Mouse (Mus musculus) ovary, postnatal 10 days (tissue): Measurements from ENCODE around the gene Rnf183.

Experiments used
- DNase-seq: peaks from one replicate; pipeline ENCODE4 v3.0.0; 2022; ENCODE audit warnings: low spot score

Rnf183 gene

DNA sequence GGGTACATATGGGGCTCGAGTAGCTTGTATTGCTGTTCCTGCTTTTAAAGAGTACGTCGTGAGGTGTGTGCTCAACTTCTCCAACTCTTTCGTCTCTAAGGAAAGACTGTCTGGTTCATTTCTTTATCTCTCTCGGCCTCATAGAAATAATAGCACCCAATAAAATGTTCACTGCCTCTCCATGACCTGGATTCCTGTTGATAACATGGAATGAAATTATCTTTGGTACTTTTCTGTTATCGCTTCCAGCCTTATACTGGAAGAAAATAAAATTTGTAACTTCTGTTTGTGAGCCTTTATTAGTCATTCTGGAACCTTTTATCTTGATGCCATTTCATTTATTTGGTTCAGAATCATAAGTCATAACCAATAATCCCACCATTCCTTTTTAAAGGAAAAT lies 51.8 kb downstream of the Rnf183 start:
- DNase-seq, result no peak

- DNase-seq, result no peak
These were observed 55.2 kb downstream of the Rnf183 start for GRCm38 (mm10) chr4:62379724-62380381.
